Mouse (Mus musculus): ENCODE measurements around the gene Gipc1. TPM values are rescaled to one million over a fixed set of nuclear protein-coding genes. Genes with fewer than 3 reads are reported as not detected.

Gene Gipc1
- total RNA-seq, 2 experiments from 2014 or later = 34.1 to 34.6 TPM

GRCm38 (mm10) chr8:83638856-83639255 is 13.6 kb upstream of the Gipc1 start:
- DNase-seq = no peak
- intact Hi-C loops (cut with DNase I) = no loop called here

GRCm38 (mm10) chr8:83639649-83640048 is 12.8 kb upstream of the Gipc1 start:
- no peak for DNase-seq

GRCm38 (mm10) chr8:83647511-83647910 is 5.0 kb upstream of the Gipc1 start:
- no peak for DNase-seq
- intact Hi-C loops (cut with DNase I) = no loop called here

More at GRCm38 (mm10) chr8:83639649-83640048, 12.8 kb upstream of the Gipc1 start:
- intact Hi-C loops (cut with DNase I) = no loop called here

GRCm38 (mm10) chr8:83648031-83648430 is 4.4 kb upstream of the Gipc1 start:
- no peak for DNase-seq

GRCm38 (mm10) chr8:83649699-83650098 is 2.8 kb upstream of the Gipc1 start:
- no peak for DNase-seq
- intact Hi-C loops (cut with DNase I) = loop anchor here (2.0 kb wide), 1 partner anchor 41 kb away; the partner anchor contains the start of gene Dnajb1

More at GRCm38 (mm10) chr8:83648031-83648430, 4.4 kb upstream of the Gipc1 start:
- intact Hi-C loops (cut with DNase I) = no loop called here

DNA sequence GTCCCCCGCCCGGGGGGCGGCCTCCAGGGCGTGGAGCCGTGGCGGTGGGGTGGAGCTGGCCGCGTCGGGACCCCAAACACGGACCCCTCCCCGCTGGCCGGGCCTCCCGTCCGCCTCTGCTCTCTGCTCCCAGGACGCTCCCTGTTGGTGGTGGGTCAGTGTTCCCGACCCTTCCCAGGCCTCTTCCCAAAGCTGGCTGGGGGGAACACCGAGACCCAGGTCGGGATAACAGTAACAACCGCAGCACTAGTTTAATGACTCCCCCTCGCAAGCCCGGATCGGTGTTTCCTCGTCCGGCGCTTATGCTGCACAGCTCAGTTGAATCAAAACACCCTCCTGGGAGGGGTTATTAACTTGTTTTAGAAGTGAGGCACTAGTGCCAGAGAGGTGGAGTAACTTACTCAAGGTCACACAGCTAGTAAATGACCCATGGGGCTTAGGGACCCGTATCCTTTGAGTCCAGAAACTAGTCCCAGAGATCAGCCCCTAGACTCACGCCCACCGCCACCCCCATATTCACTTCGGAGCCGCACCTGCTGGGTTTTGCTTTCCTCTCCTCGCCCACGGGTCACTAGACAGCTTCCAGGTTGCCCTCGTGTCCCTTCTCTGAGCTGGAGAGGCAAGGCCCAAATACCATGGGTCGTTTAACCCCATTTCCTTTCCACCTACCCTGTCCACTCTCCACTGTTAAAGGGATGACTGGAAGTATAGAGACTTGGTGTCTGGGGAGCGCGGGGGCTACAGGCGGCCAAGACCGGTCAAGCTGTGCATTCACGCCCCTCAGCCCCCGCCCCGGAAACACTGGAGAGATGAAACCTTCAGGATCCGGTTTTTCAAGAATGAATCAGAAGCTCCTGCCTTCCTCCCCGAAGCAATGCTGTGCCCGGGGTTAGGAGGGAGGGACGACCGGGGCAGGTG is 526 bp downstream of the Gipc1 start:
- intact Hi-C loops (cut with DNase I) = no loop called here
- DNase-seq = peak in 1 of 2 experiments; percentile 35

GRCm38 (mm10) chr8:83653662-83654017 is 1.2 kb downstream of the Gipc1 start:
- intact Hi-C loops (cut with DNase I) = no loop called here
- DNase-seq = no peak

GRCm38 (mm10) chr8:83654725-83655124 is 2.2 kb downstream of the Gipc1 start:
- intact Hi-C loops (cut with DNase I) = no loop called here
- DNase-seq = no peak

DNA sequence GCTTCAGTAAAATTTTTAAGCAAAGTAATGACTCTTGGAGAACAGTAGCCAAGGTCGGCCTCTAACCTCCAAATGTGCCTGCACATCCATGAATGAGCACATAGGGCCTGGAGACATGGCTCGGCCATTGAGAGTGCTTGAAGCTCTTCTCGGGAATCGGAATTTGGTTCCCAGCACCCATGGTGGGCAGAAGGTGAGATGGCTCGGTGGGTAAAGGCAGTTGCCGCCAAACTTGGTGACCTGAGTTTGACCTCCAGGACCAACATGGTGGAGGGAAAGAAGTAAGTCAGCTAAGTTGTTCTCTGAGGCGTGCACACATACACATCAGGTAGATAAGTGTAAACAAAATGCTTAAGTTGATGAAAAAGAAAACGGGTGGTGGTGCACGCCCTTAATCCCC is 3.6 kb downstream of the Gipc1 start:
- no peak for DNase-seq
- intact Hi-C loops (cut with DNase I) = no loop called here

- no peak for DNase-seq
- intact Hi-C loops (cut with DNase I) = no loop called here
Measured at GRCm38 (mm10) chr8:83656484-83657246, 4.2 kb downstream of the Gipc1 start.

DNA sequence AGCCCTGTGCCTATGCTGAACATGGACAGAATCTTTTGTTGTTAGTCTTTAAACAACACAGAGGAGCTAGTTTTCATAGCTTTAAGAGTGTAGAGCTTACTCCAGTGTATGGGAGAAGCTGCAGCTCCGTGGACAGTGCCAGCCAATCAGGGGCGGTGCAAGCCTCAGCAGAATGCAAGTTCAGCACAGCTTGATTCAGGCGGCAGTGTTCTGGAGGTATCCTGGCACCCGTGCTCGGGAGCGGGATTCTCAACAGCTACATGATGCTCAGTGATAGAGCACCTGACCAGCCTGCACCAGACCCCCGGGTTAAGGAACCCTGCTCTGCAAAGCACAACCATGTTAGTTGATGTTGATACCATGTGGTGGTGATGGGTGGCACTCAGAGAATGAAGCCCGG is 8.1 kb downstream of the Gipc1 start:
- intact Hi-C loops (cut with DNase I) = loop anchor here (5.0 to 10.0 kb wide), 3 partner anchors 37 to 122 kb away; partner anchors contain the start of gene Pkn1
- DNase-seq = no peak

GRCm38 (mm10) chr8:83660995-83661680 is 8.7 kb downstream of the Gipc1 start:
- intact Hi-C loops (cut with DNase I) = loop anchor here (5.0 to 10.0 kb wide), 3 partner anchors 36 to 121 kb away; partner anchors contain the start of gene Pkn1
- peak in 1 of 2 experiments; percentile 31 for DNase-seq

DNA sequence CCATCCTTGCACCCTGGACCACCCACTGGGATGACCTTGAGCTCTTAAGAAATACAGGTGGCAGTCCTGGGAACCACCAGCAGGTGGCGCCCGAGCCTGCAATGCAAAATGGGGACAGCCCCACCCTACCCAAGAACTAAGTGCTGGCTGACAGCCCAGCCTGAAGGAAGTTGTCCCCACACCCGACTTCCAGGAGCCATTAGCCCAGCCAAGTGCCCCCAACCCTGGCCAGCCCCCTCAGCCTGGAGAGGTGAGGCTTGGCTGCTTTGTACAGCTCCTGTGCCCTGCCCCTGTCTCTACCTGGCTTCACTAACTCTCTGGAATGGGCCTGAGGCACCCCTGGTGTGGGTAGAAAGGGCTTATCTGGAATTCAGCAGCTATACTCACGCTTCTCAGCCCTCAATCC is 9.9 kb downstream of the Gipc1 start:
- intact Hi-C loops (cut with DNase I) = loop anchor here (2.0 to 10.0 kb wide), 5 partner anchors 35 to 292 kb away; partner anchors contain the start of genes Asf1b, Gm10644 and Pkn1
- peak; percentile 91 to 96 for DNase-seq

GRCm38 (mm10) chr8:83664096-83664495 is 11.6 kb downstream of the Gipc1 start:
- intact Hi-C loops (cut with DNase I) = loop anchor here (5.0 to 10.0 kb wide), 3 partner anchors 33 to 118 kb away; partner anchors contain the start of gene Pkn1

DNA sequence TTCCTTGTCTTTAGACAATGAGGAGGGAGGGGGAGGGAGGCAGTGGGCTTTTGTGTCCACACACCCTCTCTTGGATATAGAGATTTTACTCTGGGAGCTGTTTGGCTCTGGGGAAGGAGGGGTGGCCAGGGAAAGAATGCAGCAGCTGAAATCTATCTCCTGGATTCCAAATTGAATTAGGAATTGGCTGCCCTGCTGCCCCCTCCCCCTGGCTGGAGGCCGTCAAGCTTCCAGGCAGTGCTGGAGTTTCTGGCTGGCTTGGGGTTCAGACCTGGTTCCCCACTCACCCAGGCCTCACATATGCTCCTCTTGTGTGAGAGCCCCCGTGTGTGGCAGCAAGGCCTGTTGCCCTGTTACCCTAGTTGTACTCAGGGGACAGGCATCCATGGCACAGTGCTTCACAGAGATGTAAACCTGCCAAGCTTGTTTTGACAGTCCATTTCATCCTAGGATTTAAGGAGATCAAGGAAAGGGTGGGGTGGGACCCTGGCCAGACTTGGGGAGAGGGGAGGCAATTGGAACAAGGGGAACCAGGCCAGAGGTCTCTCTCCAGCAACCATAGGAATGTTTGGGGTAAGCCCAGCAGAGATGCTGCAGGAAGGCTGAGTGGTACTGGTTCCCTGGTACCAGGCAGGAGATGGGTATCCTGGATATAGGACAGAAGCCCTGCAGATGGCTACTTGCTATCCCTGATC is 12.6 kb downstream of the Gipc1 start:
- intact Hi-C loops (cut with DNase I) = loop anchor here (5.0 to 10.0 kb wide), 3 partner anchors 32 to 117 kb away; partner anchors contain the start of gene Pkn1
- peak; percentile 47 to 62 for DNase-seq

More at GRCm38 (mm10) chr8:83664096-83664495, 11.6 kb downstream of the Gipc1 start:
- no peak for DNase-seq

DNA sequence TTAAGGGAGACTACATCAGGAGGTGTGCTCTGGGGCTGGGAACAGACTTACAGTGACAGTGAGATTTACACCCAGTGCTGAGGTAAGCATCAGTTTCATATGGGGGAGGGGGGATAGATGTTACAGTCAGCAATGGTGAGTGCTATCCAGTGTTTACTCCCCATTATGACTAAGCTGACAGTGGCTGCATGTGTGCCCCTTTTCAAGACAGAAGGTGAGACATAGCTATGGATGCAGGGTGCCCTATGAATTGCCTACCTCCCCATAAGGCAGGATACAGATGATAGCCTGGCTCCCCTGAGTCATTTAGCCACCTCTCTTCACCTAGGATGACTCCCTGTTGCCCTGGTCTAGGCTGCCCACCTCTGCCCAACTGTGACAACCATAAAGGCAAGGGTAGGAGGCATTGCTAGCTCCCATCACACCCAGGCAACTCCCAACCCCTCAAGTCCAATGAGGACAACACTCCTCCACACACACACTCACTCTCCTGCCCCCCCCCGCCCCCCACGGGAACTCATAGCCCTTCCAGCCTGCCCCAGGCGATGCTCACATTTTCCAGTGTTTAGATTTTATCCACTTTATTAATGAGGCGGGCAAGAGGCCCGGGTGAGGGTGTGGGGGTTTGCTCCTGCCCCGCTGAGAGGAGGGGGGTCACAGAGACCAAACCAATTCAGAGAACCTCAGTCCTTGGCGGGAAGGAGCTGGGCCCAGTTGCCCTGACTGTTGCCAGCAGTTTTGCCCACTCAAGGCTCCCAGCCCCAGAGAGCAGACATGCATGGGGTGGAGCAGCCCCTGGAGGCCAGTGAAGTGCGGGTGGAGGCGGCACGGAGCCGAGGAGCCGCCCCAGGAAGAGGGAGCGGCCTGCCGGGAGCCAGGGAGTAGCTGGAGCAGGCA is 13.7 kb downstream of the Gipc1 start, which contains the start of gene Ptger1:
Gene Ptger1, plus strand, starts transcription at position 710 of the 897 bp plus-strand sequence.
- intact Hi-C loops (cut with DNase I) = loop anchor here (10.0 kb wide), 1 partner anchor 59 kb away; no protein-coding TSS in a partner anchor
- peak; percentile 72 to 74 for DNase-seq

DNA sequence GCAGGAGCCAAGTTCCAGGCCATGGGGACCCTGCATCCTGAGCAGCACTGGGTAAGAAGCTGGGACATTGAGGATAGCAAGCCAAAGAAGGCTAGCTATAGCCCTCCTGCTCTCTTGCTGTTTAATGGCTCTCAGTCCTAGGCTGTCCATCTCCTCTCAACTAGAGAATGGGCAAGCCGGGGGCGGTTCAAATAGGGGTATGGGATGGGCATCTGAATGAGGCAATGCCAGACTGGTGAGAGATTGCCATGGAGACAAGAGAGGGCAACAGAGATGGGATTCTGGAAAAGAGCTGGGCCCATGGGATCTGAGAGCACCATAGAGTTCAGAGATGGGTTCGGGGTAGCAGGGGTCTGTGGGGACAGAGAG is 14.4 kb downstream of the Gipc1 start:
- intact Hi-C loops (cut with DNase I) = loop anchor here (10.0 kb wide), 1 partner anchor 58 kb away; no protein-coding TSS in a partner anchor
- no peak for DNase-seq

DNA sequence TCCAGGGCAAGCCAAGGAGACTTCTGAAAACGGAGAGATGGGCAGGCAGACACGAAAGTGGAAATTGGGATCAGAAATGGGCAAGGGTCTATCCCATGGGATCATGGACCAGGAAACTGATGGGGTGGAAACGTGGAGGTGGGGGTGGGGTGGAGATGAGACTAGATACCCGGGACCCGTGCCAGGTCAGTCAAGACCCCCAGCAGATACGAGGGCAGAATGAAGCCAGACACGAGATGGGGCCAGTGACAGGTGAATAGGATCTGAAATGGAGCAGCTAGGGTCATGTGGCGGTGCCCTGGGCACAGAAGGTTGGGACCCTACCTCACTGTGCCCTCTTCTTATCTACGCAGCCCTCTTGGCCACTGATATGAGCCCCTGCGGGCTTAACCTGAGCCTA is 15.0 kb downstream of the Gipc1 start:
- DNase-seq = no peak
- intact Hi-C loops (cut with DNase I) = loop anchor here (10.0 kb wide), 1 partner anchor 57 kb away; no protein-coding TSS in a partner anchor

Measured in heart, postnatal 14 days (tissue).